Mouse (Mus musculus): ENCODE results near the gene Col28a1. TPM values are rescaled to one million over a fixed set of nuclear protein-coding genes. Genes with fewer than 3 reads are reported as not detected.

Col28a1 gene
- polyA plus RNA-seq, 1 experiment from 2014 or later: 0.15 TPM

DNA sequence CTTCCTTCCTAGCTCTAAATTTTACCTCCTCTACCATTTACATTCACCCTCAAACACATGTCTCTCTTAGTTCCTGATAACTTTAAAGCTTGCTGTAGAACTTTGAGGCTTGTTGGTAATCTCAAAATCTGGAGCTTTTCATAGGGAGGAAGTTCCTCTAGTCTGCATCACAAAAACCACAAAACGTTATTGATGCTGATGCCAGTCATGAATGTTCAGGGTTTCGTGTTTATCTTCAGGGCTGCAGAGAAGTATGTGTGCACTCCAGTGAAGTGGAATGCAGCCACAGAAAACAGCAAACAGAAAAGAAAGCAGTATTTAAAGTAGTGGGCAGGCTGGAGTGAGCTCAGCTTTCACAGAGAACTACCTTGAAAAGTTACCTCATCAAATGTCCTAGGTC is 124.0 kb downstream of the Col28a1 start:
- no peak overlapping the region for H3K27ac ChIP-seq (ENCODE audit: low read depth, low read length)
- ATAC-seq: no peak

DNA sequence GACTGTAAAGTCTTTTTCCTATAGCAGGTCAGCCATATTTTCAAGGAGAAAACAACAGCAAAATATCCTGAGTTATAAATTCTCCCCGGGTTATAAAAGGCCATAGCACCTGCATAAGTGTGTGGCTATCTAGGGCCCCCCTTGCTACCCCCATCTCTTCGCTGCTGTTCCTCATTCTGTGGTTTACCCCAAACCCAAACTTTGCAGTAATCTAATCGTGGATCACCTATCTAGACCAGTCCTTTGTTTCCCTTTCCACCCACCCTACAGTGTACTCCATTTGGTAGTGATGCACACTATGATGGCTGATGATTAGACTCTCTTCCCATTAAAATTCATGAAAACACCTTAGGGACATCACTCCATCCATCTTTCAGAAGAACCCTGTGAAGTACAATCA is 125.3 kb downstream of the Col28a1 start:
- no peak for ATAC-seq
- Histone ChIP-seq H3K9me3 (replicated peaks; ENCODE audit: control insufficient read depth, low read length) (no peaks in the 10 kb centered on the region), H3K36me3 (ENCODE audit: control insufficient read depth, insufficient read depth, low read length) (no peaks in the 10 kb centered on the region), H3K4me2 (ENCODE audit: low read length) (no peak overlapping the region), H3K9ac (ENCODE audit: low read length) (no peak overlapping the region), H3K27me3 (replicated peaks; ENCODE audit: control insufficient read depth, insufficient read depth, low read length) (no peaks in the 10 kb centered on the region), H3K27ac (ENCODE audit: low read depth, low read length) (no peak overlapping the region), H3K4me1 (ENCODE audit: control insufficient read depth, insufficient read depth, low read length) (no peaks in the 10 kb centered on the region), H3K4me3 (ENCODE audit: low read depth, low read length) (no peak overlapping the region)
- DNase-seq (ENCODE audit: low spot score): no peak
- 89% methylated on average over 3 of the region's 3 CpGs for WGBS

More for the DNA sequence above, 124.0 kb downstream of the Col28a1 start:
- Histone ChIP-seq H3K4me2 (ENCODE audit: low read length) (no peak overlapping the region), H3K4me1 (ENCODE audit: control insufficient read depth, insufficient read depth, low read length) (no peaks in the 10 kb centered on the region), H3K9me3 (replicated peaks; ENCODE audit: control insufficient read depth, low read length) (no peaks in the 10 kb centered on the region), H3K27me3 (replicated peaks; ENCODE audit: control insufficient read depth, insufficient read depth, low read length) (no peaks in the 10 kb centered on the region), H3K9ac (ENCODE audit: low read length) (no peak overlapping the region), H3K4me3 (ENCODE audit: low read depth, low read length) (no peak overlapping the region), H3K36me3 (ENCODE audit: control insufficient read depth, insufficient read depth, low read length) (no peaks in the 10 kb centered on the region)
- WGBS: 56% methylated on average over 2 of the region's 2 CpGs
- DNase-seq (ENCODE audit: low spot score): no peak

DNA sequence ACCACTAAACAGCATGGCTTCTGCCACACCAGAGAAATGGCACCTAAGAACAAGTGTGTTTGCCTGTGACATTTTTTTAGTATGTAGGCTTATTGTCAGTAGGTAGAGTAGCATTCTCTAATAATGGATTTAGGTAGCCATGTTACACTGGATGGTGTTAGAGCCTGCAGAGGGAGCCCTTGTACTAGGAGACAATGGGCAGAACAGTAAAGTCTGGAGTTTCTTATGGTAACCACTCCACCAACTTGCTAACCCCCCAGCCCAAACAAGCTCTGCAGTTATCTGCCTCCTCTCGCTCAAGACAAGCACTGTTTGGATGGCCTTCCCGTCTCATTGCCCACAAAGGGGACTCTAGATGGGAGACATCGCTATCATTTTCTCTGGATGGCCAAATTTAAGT is 126.2 kb downstream of the Col28a1 start:
- ATAC-seq: peak; percentile 44; the same call in 1 of the 2 replicates
- DNase-seq (ENCODE audit: low spot score): peak; percentile 45

DNA sequence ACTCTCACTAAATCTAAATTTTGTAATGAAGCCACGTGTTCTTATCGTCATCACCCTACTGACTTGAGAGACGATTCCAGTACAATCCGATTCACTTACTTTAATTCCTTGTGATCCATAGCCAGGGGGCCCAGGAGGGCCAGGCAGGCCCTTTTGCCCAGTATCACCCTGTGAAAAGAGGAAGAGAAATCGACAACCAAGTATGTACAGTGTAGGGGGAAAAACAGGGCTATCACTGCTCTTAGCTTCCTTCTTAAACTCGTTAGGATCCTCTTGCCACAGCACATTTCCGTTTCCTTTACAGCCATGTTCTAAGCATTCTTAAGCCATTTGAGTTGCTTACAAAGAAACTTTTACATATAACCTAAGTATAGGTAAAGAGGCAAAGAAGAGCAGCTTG is 133.2 kb downstream of the Col28a1 start:
- Histone ChIP-seq H3K9me3 (replicated peaks; ENCODE audit: control insufficient read depth, low read length) (no peaks in the 10 kb centered on the region), H3K4me3 (ENCODE audit: low read depth, low read length) (no peak overlapping the region), H3K4me1 (ENCODE audit: control insufficient read depth, insufficient read depth, low read length) (no peaks in the 10 kb centered on the region), H3K9ac (ENCODE audit: low read length) (no peak overlapping the region), H3K27me3 (replicated peaks; ENCODE audit: control insufficient read depth, insufficient read depth, low read length) (no peaks in the 10 kb centered on the region), H3K27ac (ENCODE audit: low read depth, low read length) (no peak overlapping the region), H3K36me3 (ENCODE audit: control insufficient read depth, insufficient read depth, low read length) (no peaks in the 10 kb centered on the region), H3K4me2 (ENCODE audit: low read length) (no peak overlapping the region)
- WGBS: 84% methylated on average over 7 of the region's 7 CpGs
- ATAC-seq (no peak), DNase-seq (ENCODE audit: low spot score) (no peak)

More for the DNA sequence above, 126.2 kb downstream of the Col28a1 start:
- Histone ChIP-seq H3K9me3 (replicated peaks; ENCODE audit: control insufficient read depth, low read length) (no peaks in the 10 kb centered on the region), H3K27ac (ENCODE audit: low read depth, low read length) (no peak overlapping the region), H3K4me2 (ENCODE audit: low read length) (no peak overlapping the region), H3K4me1 (ENCODE audit: control insufficient read depth, insufficient read depth, low read length) (no peaks in the 10 kb centered on the region), H3K36me3 (ENCODE audit: control insufficient read depth, insufficient read depth, low read length) (no peaks in the 10 kb centered on the region), H3K9ac (ENCODE audit: low read length) (no peak overlapping the region), H3K27me3 (replicated peaks; ENCODE audit: control insufficient read depth, insufficient read depth, low read length) (no peaks in the 10 kb centered on the region), H3K4me3 (ENCODE audit: low read depth, low read length) (no peak overlapping the region)
- whole genome bisulfite sequencing: 58% methylated on average over 3 of the region's 3 CpGs

DNA sequence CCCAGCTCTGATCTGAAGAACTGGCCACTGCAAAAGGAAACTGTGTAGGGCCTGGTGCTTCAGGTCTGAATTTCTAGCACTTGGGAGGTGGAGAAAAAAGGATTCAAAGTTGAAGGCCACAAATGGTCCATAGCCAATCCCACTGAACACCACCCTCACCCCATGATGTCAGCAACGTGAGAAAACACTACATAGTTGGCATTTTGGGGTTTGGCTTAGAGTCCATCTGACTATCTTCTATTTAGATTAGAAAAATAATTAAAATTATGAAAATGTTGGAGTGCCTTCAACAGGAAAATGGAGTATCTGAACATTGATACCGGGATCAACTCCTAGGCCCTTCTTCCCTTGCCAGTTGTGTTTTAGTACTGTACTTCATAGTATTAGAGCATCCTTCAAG is 144.2 kb downstream of the Col28a1 start:
- ATAC-seq: no peak
- 77% methylated on average over 2 of the region's 2 CpGs for WGBS
- H3K9me3 ChIP-seq (replicated peaks; ENCODE audit: control insufficient read depth, low read length): no peaks in the 10 kb centered on the region

DNA sequence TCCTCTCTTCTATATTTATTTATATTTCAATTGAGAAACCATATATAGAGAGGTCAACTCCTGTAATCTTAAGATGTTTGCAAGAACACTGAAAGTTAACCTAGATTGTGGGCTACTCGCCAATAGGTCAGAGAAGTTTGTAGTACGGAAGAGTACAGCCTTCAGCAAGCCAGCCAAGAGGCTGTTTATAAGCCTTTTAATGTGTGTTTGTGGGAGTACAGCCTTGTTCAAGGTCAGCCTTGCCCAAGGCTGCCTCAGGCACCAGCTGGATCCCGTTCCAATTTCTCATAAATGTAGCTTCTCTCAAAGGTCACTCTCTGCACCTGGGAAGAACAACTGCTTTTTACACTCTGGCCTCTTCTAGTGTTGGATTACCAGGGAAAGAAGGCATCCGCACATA is 146.0 kb downstream of the Col28a1 start:
- Histone ChIP-seq H3K36me3 (ENCODE audit: control insufficient read depth, insufficient read depth, low read length) (no peaks in the 10 kb centered on the region), H3K9ac (ENCODE audit: low read length) (no peak overlapping the region), H3K9me3 (replicated peaks; ENCODE audit: control insufficient read depth, low read length) (no peaks in the 10 kb centered on the region), H3K4me1 (ENCODE audit: control insufficient read depth, insufficient read depth, low read length) (no peaks in the 10 kb centered on the region), H3K27ac (ENCODE audit: low read depth, low read length) (no peak overlapping the region), H3K4me2 (ENCODE audit: low read length) (no peak overlapping the region), H3K4me3 (ENCODE audit: low read depth, low read length) (no peak overlapping the region), H3K27me3 (replicated peaks; ENCODE audit: control insufficient read depth, insufficient read depth, low read length) (no peaks in the 10 kb centered on the region)
- ATAC-seq (no peak), DNase-seq (ENCODE audit: low spot score) (no peak)
- WGBS: 85% methylated on average over 4 of the region's 4 CpGs

More for the DNA sequence above, 144.2 kb downstream of the Col28a1 start:
- Histone ChIP-seq H3K27ac (ENCODE audit: low read depth, low read length) (no peak overlapping the region), H3K4me3 (ENCODE audit: low read depth, low read length) (no peak overlapping the region), H3K4me2 (ENCODE audit: low read length) (no peak overlapping the region), H3K36me3 (ENCODE audit: control insufficient read depth, insufficient read depth, low read length) (no peaks in the 10 kb centered on the region), H3K9ac (ENCODE audit: low read length) (no peak overlapping the region), H3K4me1 (ENCODE audit: control insufficient read depth, insufficient read depth, low read length) (no peaks in the 10 kb centered on the region), H3K27me3 (replicated peaks; ENCODE audit: control insufficient read depth, insufficient read depth, low read length) (no peaks in the 10 kb centered on the region)
- no peak for DNase-seq (ENCODE audit: low spot score)

DNA sequence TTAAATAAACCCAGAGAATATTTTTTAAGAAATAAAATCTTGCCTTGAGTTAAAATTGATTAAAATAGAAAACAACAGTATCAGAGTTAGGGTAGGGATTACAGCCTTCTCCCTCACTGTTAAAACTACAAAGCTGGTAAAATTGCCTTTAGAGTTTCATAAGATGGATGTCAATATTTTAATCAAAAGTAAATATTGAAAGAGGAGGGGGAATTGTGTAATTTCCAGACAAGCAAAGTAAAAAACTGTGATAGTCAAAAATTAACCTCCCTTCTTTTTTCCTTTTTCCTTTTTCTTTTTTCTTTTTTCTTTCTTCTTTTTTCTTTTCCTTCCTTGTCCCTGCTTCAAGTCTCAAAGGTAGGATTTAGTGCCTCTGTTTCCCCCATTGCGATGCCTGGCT is 146.6 kb downstream of the Col28a1 start:
- Histone ChIP-seq H3K4me3 (ENCODE audit: low read depth, low read length) (no peak overlapping the region), H3K9ac (ENCODE audit: low read length) (no peak overlapping the region), H3K27ac (ENCODE audit: low read depth, low read length) (no peak overlapping the region), H3K27me3 (replicated peaks; ENCODE audit: control insufficient read depth, insufficient read depth, low read length) (no peaks in the 10 kb centered on the region), H3K36me3 (ENCODE audit: control insufficient read depth, insufficient read depth, low read length) (no peaks in the 10 kb centered on the region), H3K4me1 (ENCODE audit: control insufficient read depth, insufficient read depth, low read length) (no peaks in the 10 kb centered on the region), H3K9me3 (replicated peaks; ENCODE audit: control insufficient read depth, low read length) (no peaks in the 10 kb centered on the region), H3K4me2 (ENCODE audit: low read length) (no peak overlapping the region)
- 97% methylated on average over 1 of the region's 1 CpGs for WGBS
- DNase-seq (ENCODE audit: low spot score): no peak
- ATAC-seq: no peak

DNA sequence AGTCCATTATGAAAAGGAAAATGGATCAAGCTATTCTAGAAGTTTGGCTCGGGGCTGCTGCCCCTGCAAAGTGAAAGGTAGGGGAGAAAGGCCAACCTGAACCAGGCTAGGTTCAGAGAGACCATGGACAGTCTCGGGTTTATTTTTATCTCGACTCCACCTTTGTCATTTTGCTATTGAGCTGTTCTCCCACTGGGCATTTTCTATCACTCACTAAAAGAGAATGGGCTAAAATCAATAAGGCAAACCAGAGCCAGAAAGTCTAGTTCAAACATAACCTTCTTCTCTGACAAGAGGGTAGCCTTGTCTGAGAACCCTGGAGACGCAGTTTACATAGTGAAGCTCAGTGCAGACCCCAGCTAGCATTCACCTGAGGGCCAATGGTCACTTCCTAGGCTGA is 163.7 kb downstream of the Col28a1 start:
- 90% methylated on average over 4 of the region's 4 CpGs for WGBS
- no peak overlapping the region for H3K4me3 ChIP-seq (ENCODE audit: low read depth, low read length)

DNA sequence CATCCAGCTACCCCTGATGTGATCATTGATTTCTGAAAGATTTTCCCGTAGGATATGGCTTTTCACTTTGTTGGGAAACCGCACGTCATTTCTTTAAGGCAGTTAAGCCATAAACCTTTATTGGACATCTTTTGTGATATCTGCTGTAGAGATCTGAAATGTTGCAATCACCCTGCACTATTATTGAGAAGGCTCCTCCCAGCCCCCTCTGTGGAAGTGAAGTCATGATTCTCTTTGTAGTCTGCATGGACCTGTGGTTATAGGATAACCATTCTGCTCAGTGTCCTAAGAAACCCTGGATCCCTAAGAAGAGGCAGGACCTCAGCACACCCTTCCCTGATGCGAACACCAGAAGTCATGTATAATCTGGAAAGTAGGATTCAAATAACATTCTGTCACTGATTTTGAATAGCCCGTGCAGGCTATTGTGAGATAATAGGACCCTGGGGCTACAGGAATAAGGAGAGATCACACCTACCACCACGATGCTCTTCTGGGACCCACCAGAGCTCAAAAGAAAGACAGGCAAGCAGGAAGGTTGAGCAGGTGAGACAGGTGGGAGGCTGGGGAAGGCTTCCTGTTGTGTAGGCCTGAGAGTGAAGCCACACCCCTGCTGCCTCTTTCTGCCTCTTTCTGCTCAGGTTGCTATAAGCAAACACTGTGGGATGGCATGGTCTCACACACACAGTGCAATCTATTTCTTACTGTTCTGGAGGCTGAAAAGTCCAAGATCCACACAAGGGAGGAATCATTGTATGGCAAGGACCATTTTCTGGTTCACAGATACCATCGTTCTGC is 166.9 kb downstream of the Col28a1 start:
- WGBS: 86% methylated on average over 7 of the region's 7 CpGs
- ATAC-seq (no peak), DNase-seq (ENCODE audit: low spot score) (no peak)
- no peaks in the 10 kb centered on the region for H3K27me3 ChIP-seq (replicated peaks; ENCODE audit: control insufficient read depth, insufficient read depth, low read length)
- H3K4me2 ChIP-seq (ENCODE audit: low read length): no peak overlapping the region
- H3K9ac ChIP-seq (ENCODE audit: low read length): no peak overlapping the region
- no peaks in the 10 kb centered on the region for H3K36me3 ChIP-seq (ENCODE audit: control insufficient read depth, insufficient read depth, low read length)
- no peak overlapping the region for H3K4me3 ChIP-seq (ENCODE audit: low read depth, low read length)
- H3K4me1 ChIP-seq (ENCODE audit: control insufficient read depth, insufficient read depth, low read length): no peaks in the 10 kb centered on the region
- no peak overlapping the region for H3K27ac ChIP-seq (ENCODE audit: low read depth, low read length)
- H3K9me3 ChIP-seq (replicated peaks; ENCODE audit: control insufficient read depth, low read length): no peaks in the 10 kb centered on the region

More for the DNA sequence above, 163.7 kb downstream of the Col28a1 start:
- H3K4me2 ChIP-seq (ENCODE audit: low read length): no peak overlapping the region
- no peaks in the 10 kb centered on the region for H3K36me3 ChIP-seq (ENCODE audit: control insufficient read depth, insufficient read depth, low read length)
- H3K9me3 ChIP-seq (replicated peaks; ENCODE audit: control insufficient read depth, low read length): no peaks in the 10 kb centered on the region
- DNase-seq (ENCODE audit: low spot score) (no peak), ATAC-seq (no peak)
- no peak overlapping the region for H3K9ac ChIP-seq (ENCODE audit: low read length)
- H3K4me1 ChIP-seq (ENCODE audit: control insufficient read depth, insufficient read depth, low read length): no peaks in the 10 kb centered on the region
- no peaks in the 10 kb centered on the region for H3K27me3 ChIP-seq (replicated peaks; ENCODE audit: control insufficient read depth, insufficient read depth, low read length)
- H3K27ac ChIP-seq (ENCODE audit: low read depth, low read length): no peak overlapping the region
